Mouse (Mus musculus) cortical plate, adult 2 months (tissue): ENCODE measurements around the gene Ggnbp2. TPM values are rescaled to one million over a fixed set of nuclear protein-coding genes. Genes with fewer than 3 reads are reported as not detected.
A peak's percentile ranks its signal among the peaks of the same experiment; 100 is the strongest.
"Not testable (repeated sequence)": the region's sequence is repeated elsewhere in the genome, so short reads cannot be mapped to it uniquely, and the experiment has no call there.

Source experiments
- H3K27ac ChIP-seq: fragments of 200-500 bp; 2 replicates; pipeline ENCODE4 v1.5.1; 2012; ENCODE audit warnings: low read length, control low read depth, inconsistent platforms; ENCODE audit not compliant: insufficient read depth
- H3K4me1 ChIP-seq: fragments of 200-500 bp; 2 replicates; pipeline ENCODE4 v1.6.1; 2011; ENCODE audit warnings: low read length; ENCODE audit not compliant: control insufficient read depth, insufficient read depth
- H3K4me3 ChIP-seq: fragments of 200-500 bp; 2 replicates; pipeline ENCODE4 v1.5.1; 2011; ENCODE audit warnings: mild to moderate bottlenecking, low read length, control low read depth; ENCODE audit not compliant: insufficient read depth
- CTCF ChIP-seq: fragments of 200-500 bp; IDR thresholded peaks from 2 replicates; pipeline ENCODE4 v1.5.1; 2011; ENCODE audit warnings: mild to moderate bottlenecking, control low read depth, low read length; ENCODE audit not compliant: insufficient read depth; ENCODE audit errors: extremely low read depth
- POLR2A ChIP-seq: fragments of 200-500 bp; IDR thresholded peaks from 2 replicates; pipeline ENCODE4 v1.6.1; 2011; ENCODE audit warnings: mild to moderate bottlenecking, low read length, control low read depth; ENCODE audit not compliant: insufficient read depth; ENCODE audit errors: extremely low read depth
- polyA plus RNA-seq: library from polyadenylated mRNA; depleted of rRNA; stranded (reverse); fragments of >200 nt; gene quantifications from 2 replicates; pipeline ENCODE4 v1.2.3, GENCODE M21; 2012

Ggnbp2 gene
- polyA plus RNA-seq, 1 experiment = 104 TPM

DNA sequence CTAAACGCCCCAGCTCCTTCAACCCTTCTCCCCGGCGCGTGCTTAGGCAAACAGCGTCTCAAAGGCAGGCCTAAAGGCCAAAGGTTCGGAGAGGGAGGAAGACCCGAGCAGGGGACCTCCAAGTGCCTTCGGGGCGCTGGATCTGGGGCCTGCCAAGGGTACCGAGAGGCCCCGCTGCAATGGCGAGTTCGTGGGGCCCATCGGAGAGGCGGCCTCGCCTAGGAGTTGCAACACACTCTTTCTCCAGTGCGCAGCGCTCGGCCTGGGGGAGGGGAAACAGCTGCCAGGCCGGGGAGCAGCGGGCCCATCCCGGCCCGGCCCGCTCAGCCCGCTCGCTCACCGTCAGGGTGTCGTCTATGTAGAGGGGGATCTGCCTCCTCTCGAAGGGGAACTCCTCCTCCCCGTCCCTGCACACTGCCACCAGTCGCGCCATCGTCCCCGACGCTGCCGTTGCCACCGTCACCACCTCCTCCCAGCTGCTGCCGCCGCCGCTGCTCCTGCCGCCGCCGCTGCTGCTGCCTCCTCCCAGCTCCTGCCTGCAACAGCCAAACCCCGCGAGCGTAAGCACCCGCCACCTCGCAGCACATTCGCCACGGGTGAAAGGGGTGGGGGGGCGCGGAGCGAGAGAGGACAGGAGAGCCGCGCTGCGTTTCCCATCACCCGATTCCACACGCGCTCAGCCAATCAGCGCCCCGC, 932 bp downstream of the Ggnbp2 start:
- peaks cover 4% of the 10 kb centered on the region for H3K4me1 ChIP-seq
- H3K27ac ChIP-seq = peak overlapping the region; percentile 98
- peak overlapping the region; percentile 89 for H3K4me3 ChIP-seq
- TF ChIP-seq CTCF = no peak
- TF ChIP-seq POLR2A = peak; percentile 49; the same call in 1 of the 2 replicates

- Histone ChIP-seq H3K27ac (no peak overlapping the region), H3K4me1 (peaks cover 4% of the 10 kb centered on the region)
- TF ChIP-seq POLR2A (no peak), CTCF (no peak)
These were observed 1.8 kb downstream of the Ggnbp2 start for GRCm38 (mm10) chr11:84868786-84869259.

GRCm38 (mm10) chr11:84867586-84867985, 3.0 kb downstream of the Ggnbp2 start:
- Histone ChIP-seq H3K4me3 (no peak overlapping the region), H3K4me1 (peaks cover 4% of the 10 kb centered on the region)
- TF ChIP-seq CTCF = no peak
- TF ChIP-seq POLR2A = no peak

More at GRCm38 (mm10) chr11:84868786-84869259, 1.8 kb downstream of the Ggnbp2 start:
- H3K4me3 ChIP-seq = peak overlapping the region; percentile 89; the same call in 1 of the 2 replicates

DNA sequence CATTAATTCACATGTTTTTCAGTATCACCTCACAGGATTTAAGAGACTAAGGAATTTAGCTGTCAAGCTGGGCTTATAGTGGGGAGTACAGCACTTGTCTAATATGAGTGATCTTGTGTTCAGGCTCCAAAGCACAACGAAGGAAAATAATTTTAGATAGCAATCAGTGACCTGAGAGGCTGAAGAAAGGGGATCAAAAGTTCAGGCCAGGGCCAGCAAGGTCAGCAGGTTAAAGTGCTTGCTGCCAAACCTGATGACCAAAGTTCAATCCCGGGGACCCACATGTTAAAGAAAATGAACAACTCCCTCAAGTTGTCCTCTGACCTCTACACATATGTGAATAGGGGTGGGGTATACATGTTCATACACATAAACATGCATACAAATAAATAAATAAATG, 5.3 kb downstream of the Ggnbp2 start:
- Histone ChIP-seq H3K4me3 (no peak overlapping the region), H3K4me1 (peaks cover 4% of the 10 kb centered on the region), H3K27ac (no peak overlapping the region)
- TF ChIP-seq POLR2A (no peak), CTCF (no peak)

More at GRCm38 (mm10) chr11:84867586-84867985, 3.0 kb downstream of the Ggnbp2 start:
- H3K27ac ChIP-seq = no peak overlapping the region

- TF ChIP-seq CTCF (no peak), POLR2A (no peak)
- H3K4me1 ChIP-seq = no peaks in the 10 kb centered on the region
- H3K4me3 ChIP-seq = no peak overlapping the region
- H3K27ac ChIP-seq = no peak overlapping the region
These were observed 15.3 kb downstream of the Ggnbp2 start for GRCm38 (mm10) chr11:84855285-84855684.

GRCm38 (mm10) chr11:84847475-84848090, 23.0 kb downstream of the Ggnbp2 start:
- H3K4me3 ChIP-seq = no peak overlapping the region
- TF ChIP-seq POLR2A (no peak), CTCF (no peak)
- H3K27ac ChIP-seq = no peak overlapping the region
- H3K4me1 ChIP-seq = no peaks in the 10 kb centered on the region

GRCm38 (mm10) chr11:84846741-84847474, 23.7 kb downstream of the Ggnbp2 start:
- no peak for TF ChIP-seq POLR2A
- TF ChIP-seq CTCF = no peak

GRCm38 (mm10) chr11:84839330-84839729, 31.3 kb downstream of the Ggnbp2 start:
- H3K4me3 ChIP-seq = no peak overlapping the region
- no peak for TF ChIP-seq POLR2A
- TF ChIP-seq CTCF = no peak
- H3K27ac ChIP-seq = no peak overlapping the region
- no peaks in the 10 kb centered on the region for H3K4me1 ChIP-seq

More at GRCm38 (mm10) chr11:84846741-84847474, 23.7 kb downstream of the Ggnbp2 start:
- Histone ChIP-seq H3K4me3 (no peak overlapping the region), H3K27ac (no peak overlapping the region), H3K4me1 (no peaks in the 10 kb centered on the region)

- H3K4me1 ChIP-seq = not testable (repeated sequence)
- Histone ChIP-seq H3K27ac (peak overlapping the region; percentile 6; the same call in 1 of the 2 replicates), H3K4me3 (peak overlapping the region; percentile 93; the same call in 1 of the 2 replicates)
These were observed 41.1 kb downstream of the Ggnbp2 start for GRCm38 (mm10) chr11:84829495-84829894.
